Mouse (Mus musculus) bone marrow macrophage, adult 2 months (primary cell): ENCODE measurements around the gene Vps45. TPM values are rescaled to one million over a fixed set of nuclear protein-coding genes. Genes with fewer than 3 reads are reported as not detected.
"Not testable (repeated sequence)": the region's sequence is repeated elsewhere in the genome, so short reads cannot be mapped to it uniquely, and the experiment has no call there.

Experiments
- H3K27ac ChIP-seq: 2 replicates; pipeline ENCODE4 v1.5.1; 2012; ENCODE audit warnings: low read depth, low read length; ENCODE audit not compliant: insufficient read depth
- H3K4me1 ChIP-seq: 2 replicates; pipeline ENCODE4 v1.6.1; 2012; ENCODE audit warnings: low read length; ENCODE audit not compliant: control insufficient read depth, insufficient read depth
- H3K4me3 ChIP-seq: 2 replicates; pipeline ENCODE4 v1.5.1; 2012; ENCODE audit warnings: mild to moderate bottlenecking, low read length, moderate library complexity; ENCODE audit not compliant: insufficient read depth
- CTCF ChIP-seq: IDR thresholded peaks from 2 replicates; pipeline ENCODE4 v1.5.1; 2012; ENCODE audit warnings: low read depth, mild to moderate bottlenecking, low read length, moderate library complexity
- POLR2A ChIP-seq: IDR thresholded peaks from 2 replicates; pipeline ENCODE4 v1.6.1; 2012; ENCODE audit warnings: mild to moderate bottlenecking, low read depth, low read length, borderline replicate concordance
- polyA plus RNA-seq: library from polyadenylated mRNA; stranded (reverse); fragments of >200 nt; gene quantifications from 2 replicates; pipeline ENCODE4 v1.2.4, GENCODE M21; 2012; ENCODE audit not compliant: missing spikeins, insufficient read depth, insufficient read length

The Vps45 gene
- polyA plus RNA-seq, 1 experiment: 22.9 TPM

- TF ChIP-seq POLR2A (no peak), CTCF (no peak)
- H3K4me1 ChIP-seq: peaks cover 18% of the 10 kb centered on the region
- no peak overlapping the region for H3K4me3 ChIP-seq
- no peak overlapping the region for H3K27ac ChIP-seq
Measured at GRCm38 (mm10) chr3:96060146-96060545, 1.9 kb upstream of the Vps45 start.

GRCm38 (mm10) chr3:96057747-96058204, 490 bp downstream of the Vps45 start:
- Histone ChIP-seq H3K4me1 (peaks cover 16% of the 10 kb centered on the region), H3K4me3 (peak overlapping the region; percentile 82), H3K27ac (peak overlapping the region; percentile 66)
- no peak for TF ChIP-seq CTCF

GRCm38 (mm10) chr3:96056031-96056430, 2.2 kb downstream of the Vps45 start:
- H3K27ac ChIP-seq: no peak overlapping the region
- TF ChIP-seq POLR2A (no peak), CTCF (no peak)
- no peak overlapping the region for H3K4me3 ChIP-seq
- H3K4me1 ChIP-seq: peaks cover 16% of the 10 kb centered on the region

- Histone ChIP-seq H3K27ac (no peak overlapping the region), H3K4me3 (no peak overlapping the region), H3K4me1 (peaks cover 16% of the 10 kb centered on the region)
- TF ChIP-seq CTCF (no peak), POLR2A (no peak)
Measured at GRCm38 (mm10) chr3:96055294-96055693, 3.0 kb downstream of the Vps45 start.

GRCm38 (mm10) chr3:96051839-96052238, 6.4 kb downstream of the Vps45 start:
- H3K27ac ChIP-seq: no peak overlapping the region
- H3K4me1 ChIP-seq: peaks cover 13% of the 10 kb centered on the region
- H3K4me3 ChIP-seq: no peak overlapping the region
- TF ChIP-seq CTCF (no peak), POLR2A (no peak)

GRCm38 (mm10) chr3:96051186-96051585, 7.1 kb downstream of the Vps45 start:
- TF ChIP-seq POLR2A (no peak), CTCF (no peak)
- H3K4me1 ChIP-seq: peaks cover 7% of the 10 kb centered on the region
- no peak overlapping the region for H3K4me3 ChIP-seq
- H3K27ac ChIP-seq: no peak overlapping the region

- Histone ChIP-seq H3K27ac (no peak overlapping the region), H3K4me1 (peaks cover 6% of the 10 kb centered on the region)
Measured at GRCm38 (mm10) chr3:96050779-96051178, 7.5 kb downstream of the Vps45 start.

DNA sequence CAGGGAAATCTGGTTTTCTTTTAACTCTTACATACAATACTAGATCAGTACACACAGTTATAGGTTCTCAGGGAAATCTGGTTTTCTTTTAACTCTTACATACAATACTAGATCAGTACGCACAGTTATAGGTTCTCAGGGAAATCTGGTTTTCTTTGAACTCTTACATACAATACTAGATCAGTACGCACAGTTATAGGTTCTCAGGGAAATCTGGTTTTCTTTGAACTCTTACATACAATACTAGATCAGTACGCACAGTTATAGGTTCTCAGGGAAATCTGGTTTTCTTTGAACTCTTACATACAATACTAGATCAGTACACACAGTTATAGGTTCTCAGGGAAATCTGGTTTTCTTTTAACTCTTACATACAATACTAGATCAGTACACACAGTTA, 13.7 kb downstream of the Vps45 start:
- H3K4me1 ChIP-seq, H3K27ac ChIP-seq, H3K4me3 ChIP-seq: not testable (repeated sequence)

More at GRCm38 (mm10) chr3:96050779-96051178, 7.5 kb downstream of the Vps45 start:
- no peak overlapping the region for H3K4me3 ChIP-seq
- TF ChIP-seq CTCF (no peak), POLR2A (no peak)

GRCm38 (mm10) chr3:96043104-96043503, 15.2 kb downstream of the Vps45 start:
- Histone ChIP-seq H3K4me3 (no peak overlapping the region), H3K4me1 (no peaks in the 10 kb centered on the region), H3K27ac (no peak overlapping the region)
- TF ChIP-seq POLR2A: no peak
- TF ChIP-seq CTCF: no peak

GRCm38 (mm10) chr3:96041079-96041478, 17.2 kb downstream of the Vps45 start:
- no peak for TF ChIP-seq POLR2A
- no peak overlapping the region for H3K27ac ChIP-seq
- no peaks in the 10 kb centered on the region for H3K4me1 ChIP-seq
- no peak overlapping the region for H3K4me3 ChIP-seq

GRCm38 (mm10) chr3:96040663-96041006, 17.6 kb downstream of the Vps45 start:
- Histone ChIP-seq H3K4me3 (no peak overlapping the region), H3K4me1 (no peaks in the 10 kb centered on the region), H3K27ac (no peak overlapping the region)
- TF ChIP-seq CTCF (no peak), POLR2A (no peak)
